In the genomic region with DNA sequence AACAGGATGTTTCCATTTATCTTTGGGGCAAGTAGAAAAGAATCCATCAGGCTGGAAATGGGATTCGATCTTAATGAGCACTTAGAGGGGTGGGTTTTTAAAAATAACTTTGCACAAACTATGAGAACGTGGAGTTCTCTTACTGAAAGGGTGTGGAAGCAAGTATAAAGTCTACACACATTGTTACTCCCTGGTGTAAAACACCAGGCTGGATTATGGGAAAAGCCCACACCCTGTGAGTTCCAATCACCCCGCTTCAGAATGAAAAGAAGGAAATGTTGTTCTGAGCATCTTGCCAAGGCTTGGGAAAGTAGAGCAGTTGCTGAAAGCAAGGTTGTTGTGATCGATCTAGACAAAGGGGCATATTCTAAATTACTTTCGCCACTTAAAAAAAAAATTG, we compare ENCODE assay signal across 26 mouse cellular contexts.
DNase-seq lines count a peak whose midpoint lies in the region; ATAC-seq and TF ChIP-seq lines count a peak whose summit lies in the region.
"Had no signal": no experiment of that assay in that cellular context is flagged by ENCODE, and none has a peak within 500 bp of the region (broad histone marks: within the 10 kb centered on the region; RNA-seq: fewer than 3 reads in every experiment).

No protein-coding gene starts in this region.

- no peak for TF ChIP-seq CTCF in heart, adult 2 months (IDR thresholded peaks at IDR 0.05)
- no peak for TF ChIP-seq CTCF in heart, postnatal 0 days (IDR thresholded peaks at IDR 0.05; ENCODE audit: low read depth)
- no peak for TF ChIP-seq CTCF in lung, postnatal 0 days (IDR thresholded peaks at IDR 0.05)
- TF ChIP-seq CTCF in lung, adult 2 months (IDR thresholded peaks at IDR 0.05; ENCODE audit: insufficient read depth, low read length): no peak

- H3K9me3 ChIP-seq in heart, postnatal 0 days (replicated peaks; ENCODE audit: control insufficient read depth, low read length): no peaks in the 10 kb centered on the region
- H3K9me3 ChIP-seq in lung, postnatal 0 days (ENCODE audit: low read length): no peaks in the 10 kb centered on the region
- H3K9me3 ChIP-seq: embryonic facial prominence, embryonic 12.5 days; embryonic facial prominence, embryonic 15.5 days; G1E; hindbrain, embryonic 12.5 days; hindbrain, embryonic 15.5 days had no signal

- ATAC-seq in heart, postnatal 0 days (ENCODE audit: insufficient read depth, low read depth): no peak
- ATAC-seq in lung, postnatal 0 days: peak; percentile 16; the same call in 1 of the 2 replicates
- ATAC-seq: forebrain, embryonic 14.5 days; forebrain, postnatal 0 days; intestine, postnatal 0 days; Patski had no signal

- H3K9ac ChIP-seq in heart, adult 2 months (ENCODE audit: low read depth, low read length): no peak overlapping the region
- H3K9ac ChIP-seq in heart, postnatal 0 days (replicated peaks; ENCODE audit: low read depth, low read length): no peak overlapping the region
- H3K9ac ChIP-seq in lung, postnatal 0 days (replicated peaks; ENCODE audit: low read depth): no peak overlapping the region
- H3K9ac ChIP-seq: embryonic facial prominence, embryonic 12.5 days; embryonic facial prominence, embryonic 15.5 days; forebrain, postnatal 0 days; hindbrain, embryonic 12.5 days; hindbrain, embryonic 15.5 days had no signal

- H3K27ac ChIP-seq in heart, adult 2 months: peak overlapping the region; percentile 75
- peak overlapping the region; percentile 31; the same call in 1 of the 2 replicates for H3K27ac ChIP-seq in heart, postnatal 0 days (ENCODE audit: low read depth)
- H3K27ac ChIP-seq in lung, postnatal 0 days (ENCODE audit: low read length): no peak overlapping the region
- H3K27ac ChIP-seq: embryonic facial prominence, embryonic 12.5 days; embryonic facial prominence, embryonic 15.5 days; hindbrain, embryonic 12.5 days; hindbrain, embryonic 15.5 days had no signal

- no peak for TF ChIP-seq POLR2A in heart, adult 2 months (IDR thresholded peaks at IDR 0.05; ENCODE audit: insufficient read depth, low read depth, low read length)
- no peak for TF ChIP-seq POLR2A in lung, adult 2 months (IDR thresholded peaks at IDR 0.05; ENCODE audit: borderline replicate concordance, extremely low read depth, low read depth, low read length)

- H3K4me2 ChIP-seq in heart, postnatal 0 days (ENCODE audit: low read depth, low read length): no peak overlapping the region
- H3K4me2 ChIP-seq in lung, postnatal 0 days (replicated peaks; ENCODE audit: low read depth, low read length): no peak overlapping the region
- H3K4me2 ChIP-seq: embryonic facial prominence, embryonic 12.5 days; embryonic facial prominence, embryonic 15.5 days; hindbrain, embryonic 12.5 days; hindbrain, embryonic 15.5 days had no signal

- intact Hi-C loops in heart, adult 2 months (cut with DNase I): no loop called here
- intact Hi-C loops in heart, postnatal 14 days (cut with DNase I): no loop called here
- intact Hi-C loops in heart, postnatal 36 days (cut with DNase I): no loop called here

- TF ChIP-seq EP300 in heart, adult 2 months (IDR thresholded peaks at IDR 0.05; ENCODE audit: insufficient read depth, low read depth, low read length): no peak
- TF ChIP-seq EP300 in heart, postnatal 0 days (IDR thresholded peaks at IDR 0.05; ENCODE audit: low read depth): no peak
- peak; percentile 67 for TF ChIP-seq EP300 in lung, postnatal 0 days (IDR thresholded peaks at IDR 0.05)

- H3K36me3 ChIP-seq in heart, adult 2 months (ENCODE audit: control insufficient read depth, insufficient read depth, low read length): peaks cover 9% of the 10 kb centered on the region
- no peaks in the 10 kb centered on the region for H3K36me3 ChIP-seq in heart, postnatal 0 days (replicated peaks; ENCODE audit: control insufficient read depth, insufficient read depth, low read length)
- no peaks in the 10 kb centered on the region for H3K36me3 ChIP-seq in lung, postnatal 0 days (ENCODE audit: insufficient read depth, low read length)
- H3K36me3 ChIP-seq: embryonic facial prominence, embryonic 12.5 days; embryonic facial prominence, embryonic 15.5 days; G1E; hindbrain, embryonic 12.5 days; hindbrain, embryonic 15.5 days had no signal

- peak; percentile 12 for DNase-seq in gastrocnemius, postnatal 25 days
- no peak for DNase-seq in gastrocnemius, postnatal 4 days (ENCODE audit: low spot score in 2 of 2)
- no peak for DNase-seq in heart, adult 2 months
- no peak for DNase-seq in heart, postnatal 14 days
- DNase-seq in heart, postnatal 0 days (ENCODE audit: low spot score): no peak
- DNase-seq in heart, postnatal 36 days: no peak
- DNase-seq in lung, postnatal 0 days (ENCODE audit: low spot score): no peak
- no peak for DNase-seq in lung, adult 2 months
- DNase-seq: adrenal gland, postnatal 10 days; adrenal gland, postnatal 36 days; B cell, adult 2 months; cerebellum, adult 11 months; cerebellum, adult 2 months; cerebellum, adult 9-11 months; cerebellum, postnatal 25 days; forebrain, postnatal 0 days; kidney, adult 2 months had no signal

- no peak overlapping the region for H3K4me3 ChIP-seq in heart, adult 2 months
- no peak overlapping the region for H3K4me3 ChIP-seq in heart, postnatal 0 days (ENCODE audit: low read depth, low read length)
- H3K4me3 ChIP-seq in lung, postnatal 0 days (ENCODE audit: low read depth, low read length): no peak overlapping the region
- H3K4me3 ChIP-seq in lung, adult 2 months (replicated peaks; ENCODE audit: extremely low read depth, low read depth, low read length): no peak overlapping the region
- H3K4me3 ChIP-seq: embryonic facial prominence, embryonic 12.5 days; embryonic facial prominence, embryonic 15.5 days; hindbrain, embryonic 12.5 days; hindbrain, embryonic 15.5 days had no signal

- WGBS in heart, adult 2 months: 44% methylated on average over 5 of the region's 5 CpGs
- WGBS in heart, postnatal 0 days: 74% methylated on average over 5 of the region's 5 CpGs
- 67% methylated on average over 5 of the region's 5 CpGs for WGBS in lung, postnatal 0 days
- 51% methylated on average over 5 of the region's 5 CpGs for WGBS in lung, adult 2 months

- H3K27me3 ChIP-seq in heart, adult 2 months (ENCODE audit: control insufficient read depth, insufficient read depth, low read length): no peaks in the 10 kb centered on the region
- no peaks in the 10 kb centered on the region for H3K27me3 ChIP-seq in heart, postnatal 0 days (ENCODE audit: control insufficient read depth, insufficient read depth, low read length)
- no peaks in the 10 kb centered on the region for H3K27me3 ChIP-seq in lung, postnatal 0 days (replicated peaks; ENCODE audit: insufficient read depth, low read length)
- H3K27me3 ChIP-seq: CH12.LX; embryonic facial prominence, embryonic 12.5 days; embryonic facial prominence, embryonic 15.5 days; hindbrain, embryonic 12.5 days; hindbrain, embryonic 15.5 days; Patski had no signal

- peaks cover 11% of the 10 kb centered on the region for H3K4me1 ChIP-seq in heart, adult 2 months (ENCODE audit: control insufficient read depth, insufficient read depth, low read length)
- no peaks in the 10 kb centered on the region; the same call in 1 of the 2 replicates for H3K4me1 ChIP-seq in heart, postnatal 0 days (ENCODE audit: control insufficient read depth, insufficient read depth)
- H3K4me1 ChIP-seq in lung, postnatal 0 days (ENCODE audit: insufficient read depth, low read depth, low read length): no peaks in the 10 kb centered on the region
- H3K4me1 ChIP-seq in lung, adult 2 months (ENCODE audit: control insufficient read depth, insufficient read depth, low read length): no peaks in the 10 kb centered on the region
- H3K4me1 ChIP-seq: embryonic facial prominence, embryonic 15.5 days; hindbrain, embryonic 15.5 days had no signal

- H3K79me2 ChIP-seq in heart, adult 2 months (replicated peaks; ENCODE audit: control insufficient read depth, insufficient read depth, low read length): no peaks in the 10 kb centered on the region
